Mouse (Mus musculus): ENCODE data around the gene Grik1.

DNA sequence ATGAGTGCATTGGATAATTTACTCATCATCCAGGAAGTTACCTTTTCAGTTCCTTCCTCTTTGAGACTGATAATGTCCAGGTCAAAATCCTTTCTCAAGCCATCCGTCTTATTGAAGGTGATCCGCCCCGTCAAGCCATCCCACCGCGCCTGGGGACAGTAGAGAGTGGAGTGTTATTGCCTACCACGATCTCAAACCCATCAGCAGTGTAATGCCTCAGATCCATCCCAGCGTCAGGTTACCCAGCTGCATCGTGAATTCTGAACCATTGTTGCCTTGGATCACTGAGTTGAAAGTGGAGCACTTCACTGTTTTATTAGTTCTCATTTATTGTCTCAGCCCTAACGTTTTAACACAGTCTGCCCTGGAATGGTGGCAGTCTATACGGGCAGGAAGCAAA is 332.6 kb downstream of the Grik1 start:
- TF ChIP-seq CTCF (IDR thresholded peaks at IDR 0.05; ENCODE audit: low read depth, low read length) (no peak), EP300 (IDR thresholded peaks at IDR 0.05; ENCODE audit: insufficient read depth, low read depth, low read length) (no peak)
